Comparison of ENCODE assay signal across 8 mouse cellular contexts in genomic region chr1:75704832-75705650, GRCm38 (mm10).
A peak's percentile ranks its signal among the peaks of the same experiment; 100 is the strongest.
DNase-seq lines count a peak whose midpoint lies in the region; ATAC-seq and TF ChIP-seq lines count a peak whose summit lies in the region.

No protein-coding gene starts in this region.

- H3K4me3 ChIP-seq in intestine, postnatal 0 days (ENCODE audit: low read depth, low read length): no peak overlapping the region
- H3K4me3 ChIP-seq in intestine, embryonic 15.5 days (replicated peaks): no peak overlapping the region
- no peak overlapping the region for H3K4me3 ChIP-seq in hindbrain, embryonic 11.5 days (ENCODE audit: low read depth, low read length)
- H3K4me3 ChIP-seq in midbrain, embryonic 10.5 days: peak overlapping the region; percentile 33

- H3K27ac ChIP-seq in intestine, postnatal 0 days (ENCODE audit: low read depth, low read length): no peak overlapping the region
- H3K27ac ChIP-seq in intestine, embryonic 15.5 days: no peak overlapping the region
- no peak overlapping the region for H3K27ac ChIP-seq in hindbrain, embryonic 11.5 days (ENCODE audit: low read depth, low read length)
- H3K27ac ChIP-seq in midbrain, embryonic 10.5 days (replicated peaks): peak overlapping the region; percentile 24

- peak overlapping the region; percentile 4; the same call in 1 of the 2 replicates for H3K4me2 ChIP-seq in intestine, postnatal 0 days (replicated peaks; ENCODE audit: low read depth)
- no peak overlapping the region for H3K4me2 ChIP-seq in intestine, embryonic 15.5 days (replicated peaks)
- peak overlapping the region; percentile 9; the same call in 1 of the 2 replicates for H3K4me2 ChIP-seq in hindbrain, embryonic 11.5 days (replicated peaks; ENCODE audit: low read depth, low read length)

- no peak for TF ChIP-seq CTCF in intestine, postnatal 0 days (IDR thresholded peaks at IDR 0.05; ENCODE audit: low read depth)

- peak; percentile 50 for DNase-seq in embryo, embryonic 11 days
- DNase-seq in hindbrain, embryonic 11.5 days (ENCODE audit: low spot score): peak; percentile 42
- DNase-seq in midbrain, embryonic 10.5 days (ENCODE audit: low spot score): peak; percentile 32
- no peak for DNase-seq in ovary, postnatal 14 days (ENCODE audit: low spot score)
- no peak for DNase-seq in urinary bladder, postnatal 10 days (ENCODE audit: low spot score)

- H3K36me3 ChIP-seq in intestine, postnatal 0 days (ENCODE audit: control insufficient read depth, insufficient read depth): no peaks in the 10 kb centered on the region
- H3K36me3 ChIP-seq in intestine, embryonic 15.5 days: no peaks in the 10 kb centered on the region
- H3K36me3 ChIP-seq in hindbrain, embryonic 11.5 days (ENCODE audit: control insufficient read depth, insufficient read depth, low read length): no peaks in the 10 kb centered on the region
- no peaks in the 10 kb centered on the region for H3K36me3 ChIP-seq in midbrain, embryonic 10.5 days

- no peaks in the 10 kb centered on the region for H3K9me3 ChIP-seq in intestine, postnatal 0 days (ENCODE audit: control insufficient read depth)
- no peaks in the 10 kb centered on the region for H3K9me3 ChIP-seq in intestine, embryonic 15.5 days
- no peaks in the 10 kb centered on the region for H3K9me3 ChIP-seq in hindbrain, embryonic 11.5 days (ENCODE audit: control insufficient read depth, low read length)
- H3K9me3 ChIP-seq in midbrain, embryonic 10.5 days (replicated peaks): no peaks in the 10 kb centered on the region

- H3K4me1 ChIP-seq in intestine, postnatal 0 days (replicated peaks; ENCODE audit: control insufficient read depth, insufficient read depth, low read length): no peaks in the 10 kb centered on the region
- H3K4me1 ChIP-seq in intestine, embryonic 15.5 days (replicated peaks): no peaks in the 10 kb centered on the region
- no peaks in the 10 kb centered on the region for H3K4me1 ChIP-seq in hindbrain, embryonic 11.5 days (replicated peaks; ENCODE audit: control insufficient read depth, insufficient read depth, low read length)
- peaks cover 24% of the 10 kb centered on the region for H3K4me1 ChIP-seq in midbrain, embryonic 10.5 days

- ATAC-seq in intestine, postnatal 0 days: no peak
- ATAC-seq in intestine, embryonic 15.5 days: no peak
- no peak for ATAC-seq in hindbrain, embryonic 11.5 days (ENCODE audit: low FRiP score)
- no peak for ATAC-seq in megakaryocyte progenitor cell, adult 5-6 weeks (replicated peaks; ENCODE audit: poor library complexity)

- no peaks in the 10 kb centered on the region for H3K27me3 ChIP-seq in intestine, postnatal 0 days (replicated peaks; ENCODE audit: control insufficient read depth, insufficient read depth, low read length)
- H3K27me3 ChIP-seq in intestine, embryonic 15.5 days (replicated peaks): no peaks in the 10 kb centered on the region
- H3K27me3 ChIP-seq in hindbrain, embryonic 11.5 days (ENCODE audit: control insufficient read depth, insufficient read depth, low read length): no peaks in the 10 kb centered on the region
- H3K27me3 ChIP-seq in midbrain, embryonic 10.5 days (ENCODE audit: low read depth, poor library complexity, severe bottlenecking): peaks cover 22% of the 10 kb centered on the region

- H3K9ac ChIP-seq in intestine, postnatal 0 days (ENCODE audit: low read depth, low read length): no peak overlapping the region
- no peak overlapping the region for H3K9ac ChIP-seq in intestine, embryonic 15.5 days
- H3K9ac ChIP-seq in hindbrain, embryonic 11.5 days (ENCODE audit: low read depth, low read length): no peak overlapping the region

- WGBS in intestine, postnatal 0 days: 46% methylated on average over 24 of the region's 24 CpGs
- 52% methylated on average over 24 of the region's 24 CpGs for WGBS in intestine, embryonic 15.5 days
- WGBS in hindbrain, embryonic 11.5 days: 37% methylated on average over 24 of the region's 24 CpGs
- WGBS in midbrain, embryonic 10.5 days: 37% methylated on average over 24 of the region's 24 CpGs

Comparison
In these comparisons a context has a peak if more than half of its experiments do, and no peak if none do; other contexts are left out.
1. DNase-seq: peak in embryo, embryonic 11 days (single experiment), hindbrain, embryonic 11.5 days (single experiment) and midbrain, embryonic 10.5 days (single experiment); none in ovary, postnatal 14 days (single experiment) and urinary bladder, postnatal 10 days (single experiment).